In the genomic region with DNA sequence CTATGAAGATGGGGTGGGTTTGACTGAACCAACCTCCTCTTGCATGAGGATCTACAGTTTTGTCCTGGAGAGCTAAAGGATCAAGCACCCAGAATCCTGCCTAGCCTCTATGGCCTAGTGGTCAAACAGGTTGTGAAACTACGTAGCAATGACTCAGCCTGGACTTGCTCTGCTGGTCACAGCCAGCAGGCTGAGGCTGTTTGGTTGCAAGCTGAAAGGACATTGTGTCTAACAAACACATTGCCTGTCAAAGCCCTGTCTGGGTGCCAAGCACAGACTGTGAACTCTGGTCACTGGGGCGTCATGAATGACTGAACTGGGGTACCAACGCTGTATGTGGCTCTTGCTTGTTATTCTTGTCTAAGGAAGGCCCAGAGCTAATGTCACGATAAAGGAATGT, we compare ENCODE assay signal across 10 mouse cellular contexts. TPM values are rescaled to one million over a fixed set of nuclear protein-coding genes. Genes with fewer than 3 reads are reported as not detected.
A peak's percentile ranks its signal among the peaks of the same experiment; 100 is the strongest.
DNase-seq lines count a peak whose midpoint lies in the region; ATAC-seq and TF ChIP-seq lines count a peak whose summit lies in the region.
"Had no signal": no experiment of that assay in that cellular context is flagged by ENCODE, and none has a peak within 500 bp of the region (broad histone marks: within the 10 kb centered on the region; RNA-seq: fewer than 3 reads in every experiment).

No protein-coding gene starts in this region.

- no peak overlapping the region for H3K27ac ChIP-seq in forebrain, postnatal 0 days (ENCODE audit: low read depth, low read length)
- H3K27ac ChIP-seq: heart, embryonic 15.5 days had no signal

- intact Hi-C loops in left cerebral cortex, postnatal 4 days (cut with DNase I) = no loop called here

- no peak for TF ChIP-seq CTCF in forebrain, postnatal 0 days (IDR thresholded peaks at IDR 0.05; ENCODE audit: low read depth)

- no peak for ATAC-seq in forebrain, postnatal 0 days
- ATAC-seq: midbrain, embryonic 16.5 days had no signal

- 67% methylated on average over 4 of the region's 4 CpGs for WGBS in forebrain, postnatal 0 days

- no peak overlapping the region for H3K4me3 ChIP-seq in forebrain, postnatal 0 days (ENCODE audit: low read depth, low read length)
- H3K4me3 ChIP-seq: heart, embryonic 15.5 days had no signal

- no peaks in the 10 kb centered on the region for H3K4me1 ChIP-seq in forebrain, postnatal 0 days (ENCODE audit: insufficient read depth)
- H3K4me1 ChIP-seq: heart, embryonic 15.5 days had no signal

- H3K9me3 ChIP-seq in forebrain, postnatal 0 days (ENCODE audit: low read length) = no peaks in the 10 kb centered on the region
- H3K9me3 ChIP-seq: heart, embryonic 15.5 days had no signal

- DNase-seq in adrenal gland, adult (ENCODE audit: inconsistent age in 2 of 2, low spot score in 1 of 2) = peak; percentile 53 to 82
- DNase-seq in adrenal gland, adult 18-20 months (ENCODE audit: low spot score in 2 of 2) = no peak
- peak; percentile 17 for DNase-seq in NIH3T3 (ENCODE audit: low read depth)
- peak; percentile 93 to 94 for DNase-seq in kidney, adult 8-10 months
- DNase-seq in lung, postnatal 36 days = peak; percentile 78
- no peak for DNase-seq in forebrain, postnatal 0 days
- DNase-seq in spleen, adult 18-20 months = no peak
- no peak for DNase-seq in left cerebral cortex, postnatal 4 days

- H3K4me2 ChIP-seq in forebrain, postnatal 0 days (ENCODE audit: low read depth) = no peak overlapping the region
- H3K4me2 ChIP-seq: heart, embryonic 15.5 days had no signal

- no peaks in the 10 kb centered on the region for H3K36me3 ChIP-seq in forebrain, postnatal 0 days (ENCODE audit: insufficient read depth)
- H3K36me3 ChIP-seq: heart, embryonic 15.5 days had no signal

- H3K27me3 ChIP-seq in forebrain, postnatal 0 days (ENCODE audit: insufficient read depth, low read length) = no peaks in the 10 kb centered on the region
- H3K27me3 ChIP-seq: heart, embryonic 15.5 days had no signal

- H3K9ac ChIP-seq in forebrain, postnatal 0 days = no peak overlapping the region
- H3K9ac ChIP-seq: heart, embryonic 15.5 days had no signal

RNA-seq across cellular contexts. Expression of gene Med18, which starts 10.9 kb away (rescaled TPM):
- total RNA-seq in adrenal gland, adult 18-20 months (2021) = 1 to 10 TPM; 6.0 to 8.3 TPM
- total RNA-seq in forebrain, postnatal 0 days (2014; rRNA removed) = 11.5 and 18.5 TPM in 2 replicates
- 12.0 and 15.4 TPM in 2 replicates for polyA plus RNA-seq in forebrain, postnatal 0 days (2015; fragmentation: Nextera tagmentation; extraction: Ambion mirVana)
- total RNA-seq in left cerebral cortex, postnatal 4 days (2021) = 10 to 100 TPM; 10.0 to 12.2 TPM

RNA-seq across cellular contexts. Expression of gene Sesn2, which starts 35.7 kb away (rescaled TPM):
- 10 to 100 TPM; 20.5 to 21.5 TPM for total RNA-seq in adrenal gland, adult 18-20 months (2021)
- total RNA-seq in forebrain, postnatal 0 days (2014; rRNA removed) = 6.3 and 15.1 TPM in 2 replicates
- 6.9 and 9.0 TPM in 2 replicates for polyA plus RNA-seq in forebrain, postnatal 0 days (2015; fragmentation: Nextera tagmentation; extraction: Ambion mirVana)
- total RNA-seq in left cerebral cortex, postnatal 4 days (2021) = 1 to 10 TPM; 6.8 to 7.0 TPM

RNA-seq across cellular contexts. Expression of gene Phactr4, which starts 52.3 kb away (rescaled TPM):
- 10 to 100 TPM; 41.6 to 81.7 TPM for total RNA-seq in adrenal gland, adult 18-20 months (2021)
- 3.2 and 3.9 TPM in 2 replicates for total RNA-seq in forebrain, postnatal 0 days (2014; rRNA removed)
- polyA plus RNA-seq in forebrain, postnatal 0 days (2015; fragmentation: Nextera tagmentation; extraction: Ambion mirVana) = 3.5 and 4.9 TPM in 2 replicates
- 10 to 100 TPM in 1 of 2 experiments, 1 to 10 TPM in 1; 9.3 to 11.5 TPM for total RNA-seq in left cerebral cortex, postnatal 4 days (2021)

RNA-seq across cellular contexts. Expression of gene Atpif1, which starts 58.8 kb away (rescaled TPM):
- 100 to 1,000 TPM; 233 to 327 TPM for total RNA-seq in adrenal gland, adult 18-20 months (2021)
- total RNA-seq in forebrain, postnatal 0 days (2014; rRNA removed) = 898 and 1,334 TPM in 2 replicates
- polyA plus RNA-seq in forebrain, postnatal 0 days (2015; fragmentation: Nextera tagmentation; extraction: Ambion mirVana) = 1,829 and 2,415 TPM in 2 replicates
- total RNA-seq in left cerebral cortex, postnatal 4 days (2021) = 100 to 1,000 TPM; 652 to 682 TPM

Comparison
In these comparisons a context has a peak if more than half of its experiments do, and no peak if none do; other contexts are left out.
1. DNase-seq: peak in adrenal gland, adult (2 of 2), NIH3T3 (single experiment), kidney, adult 8-10 months (2 of 2) and lung, postnatal 36 days (single experiment); none in adrenal gland, adult 18-20 months (0 of 2), forebrain, postnatal 0 days (single experiment), spleen, adult 18-20 months (0 of 2) and left cerebral cortex, postnatal 4 days (single experiment).